In the genomic region with DNA sequence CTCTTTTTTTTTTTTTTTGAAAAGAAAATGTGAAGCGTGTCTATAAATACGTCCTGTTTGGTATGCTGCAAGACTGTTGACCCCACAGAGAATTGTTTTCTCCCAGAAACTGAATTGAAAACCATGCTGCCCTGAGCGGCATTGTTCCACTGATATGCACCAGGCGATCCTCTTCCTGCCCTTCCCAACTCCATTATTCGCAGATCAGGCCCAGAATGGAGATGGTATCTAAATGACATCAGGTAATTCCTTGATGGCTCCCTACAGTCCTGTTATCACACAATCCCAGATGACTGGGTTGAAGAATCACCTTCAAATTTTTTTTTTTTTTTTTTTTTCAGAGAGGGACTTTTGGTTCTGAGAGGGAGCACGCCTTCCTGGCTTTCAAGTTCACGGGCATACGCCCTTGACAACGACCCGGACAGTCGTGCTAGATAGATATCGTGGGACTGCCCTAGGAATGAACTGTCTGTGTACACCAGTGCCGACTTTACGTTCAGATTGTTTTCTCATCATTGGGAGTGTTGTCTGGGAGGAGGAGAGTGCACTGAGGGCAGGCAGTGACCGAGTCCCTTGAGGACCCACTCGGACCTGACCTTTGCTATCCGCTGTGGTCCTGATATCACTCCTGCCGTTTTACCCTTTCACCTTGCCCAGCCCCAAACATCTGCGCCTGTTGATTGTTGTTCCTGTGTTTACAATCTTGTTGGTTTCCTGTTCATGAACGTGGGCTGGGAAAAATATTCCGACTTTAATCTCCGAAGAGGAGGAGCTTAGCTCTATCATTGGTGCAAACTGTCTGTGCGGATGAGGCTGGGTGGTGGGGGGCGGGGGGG, we compare ENCODE assay signal across 11 mouse cellular contexts. TPM values are rescaled to one million over a fixed set of nuclear protein-coding genes. Genes with fewer than 3 reads are reported as not detected.
A peak's percentile ranks its signal among the peaks of the same experiment; 100 is the strongest.
DNase-seq lines count a peak whose midpoint lies in the region; ATAC-seq and TF ChIP-seq lines count a peak whose summit lies in the region.
"Had no signal": no experiment of that assay in that cellular context is flagged by ENCODE, and none has a peak within 500 bp of the region (broad histone marks: within the 10 kb centered on the region; RNA-seq: fewer than 3 reads in every experiment).

No protein-coding gene starts in this region.

- peak; percentile 49 for DNase-seq in kidney, adult 2 months
- DNase-seq in kidney, postnatal 4 days: no peak
- DNase-seq in ZHBTc4 (ENCODE audit: low read depth, low spot score): peak; percentile 23
- peak; percentile 57 to 84 for DNase-seq in heart, adult 9 months (ENCODE audit: low spot score in 2 of 2)
- no peak for DNase-seq in frontal cortex, postnatal 25 days (ENCODE audit: low spot score in 2 of 2)
- DNase-seq: cerebellum, adult 2 months; thymus, postnatal 14 days had no signal

- H3K4me1 ChIP-seq in kidney, adult 2 months (ENCODE audit: control insufficient read depth, insufficient read depth, low read length): peaks cover 17% of the 10 kb centered on the region; the same call in 1 of the 2 replicates
- H3K4me1 ChIP-seq in liver, embryonic 12.5 days: peaks cover 10% of the 10 kb centered on the region; the same call in 1 of the 2 replicates

- H3K9me3 ChIP-seq in liver, embryonic 12.5 days (replicated peaks): no peaks in the 10 kb centered on the region

- no peaks in the 10 kb centered on the region for H3K36me3 ChIP-seq in kidney, adult 2 months (ENCODE audit: control insufficient read depth, insufficient read depth, low read length)
- H3K36me3 ChIP-seq in liver, embryonic 12.5 days: no peaks in the 10 kb centered on the region

- H3K9ac ChIP-seq in liver, embryonic 12.5 days: no peak overlapping the region

- 34% methylated on average over 24 of the region's 24 CpGs for WGBS in kidney, adult 2 months
- 38% methylated on average over 24 of the region's 24 CpGs for WGBS in liver, embryonic 12.5 days (ENCODE audit: insufficient replicate concordance)

- TF ChIP-seq POLR2A in kidney, adult 2 months (IDR thresholded peaks at IDR 0.05; ENCODE audit: low read depth, low read length): no peak

- H3K4me3 ChIP-seq in kidney, adult 2 months (ENCODE audit: insufficient read depth, low read depth, low read length): peak overlapping the region; percentile 6; the same call in 1 of the 2 replicates
- no peak overlapping the region for H3K4me3 ChIP-seq in liver, embryonic 12.5 days
- H3K4me3 ChIP-seq: layer of hippocampus, adult 2 months had no signal

- no peak for ATAC-seq in liver, embryonic 12.5 days
- ATAC-seq in megakaryocyte-erythroid progenitor cell, adult 5-6 weeks (replicated peaks; ENCODE audit: low FRiP score, low TSS enrichment, poor library complexity, severe bottlenecking): no peak

- peak overlapping the region; percentile 31; the same call in 1 of the 2 replicates for H3K27ac ChIP-seq in kidney, adult 2 months (ENCODE audit: insufficient read depth, low read depth, low read length)
- H3K27ac ChIP-seq in liver, embryonic 12.5 days: no peak overlapping the region
- H3K27ac ChIP-seq: layer of hippocampus, adult 2 months; macrophage had no signal

- no peak for TF ChIP-seq CTCF in kidney, adult 2 months (conservative IDR thresholded peaks at IDR 0.05; ENCODE audit: insufficient read depth, insufficient read length, low read depth, low read length)

- peak overlapping the region; percentile 12; the same call in 1 of the 2 replicates for H3K4me2 ChIP-seq in liver, embryonic 12.5 days

- no peaks in the 10 kb centered on the region for H3K27me3 ChIP-seq in kidney, adult 2 months (replicated peaks; ENCODE audit: control insufficient read depth, insufficient read depth, low read length)
- peaks cover 32% of the 10 kb centered on the region for H3K27me3 ChIP-seq in liver, embryonic 12.5 days (replicated peaks)

RNA-seq across cellular contexts. Expression of gene Bmp6, which starts 8.7 kb away (rescaled TPM):
- polyA plus RNA-seq in kidney, adult 2 months (2012; rRNA removed): 63.5 and 67.0 TPM in 2 replicates
- polyA plus RNA-seq in liver, embryonic 12.5 days (2016; fragmentation: Nextera tagmentation; extraction: Ambion mirVana): 0.51 and 0.91 TPM in 2 replicates
- not detected in 2 replicates for total RNA-seq in megakaryocyte-erythroid progenitor cell, adult 5-6 weeks (2014; fragmentation: Nextera tagmentation)
- total RNA-seq in megakaryocyte-erythroid progenitor cell, adult 5-6 weeks (2017): not detected in 2 replicates
- polyA plus RNA-seq: macrophage had no signal

Comparison
In these comparisons a context has a peak if more than half of its experiments do, and no peak if none do; other contexts are left out.
1. DNase-seq: peak in kidney, adult 2 months (single experiment), ZHBTc4 (single experiment) and heart, adult 9 months (2 of 2); none in kidney, postnatal 4 days (0 of 2) and frontal cortex, postnatal 25 days (0 of 2).
2. RNA of gene Bmp6, which starts 8.7 kb away (polyA plus RNA-seq): 63.5 to 67.0 TPM in kidney, adult 2 months; 0.51 to 0.91 TPM in liver, embryonic 12.5 days; every median in the first group is over 10 times any median in the second.